Mouse (Mus musculus) ES-CJ7 (cell line): ENCODE data around the gene Racgap1.

ENCODE experiments used
- DNase-seq: peaks from one replicate; pipeline ENCODE4 v3.0.0; 2011; ENCODE audit warnings: low read depth, low spot score

Gene Racgap1

DNA sequence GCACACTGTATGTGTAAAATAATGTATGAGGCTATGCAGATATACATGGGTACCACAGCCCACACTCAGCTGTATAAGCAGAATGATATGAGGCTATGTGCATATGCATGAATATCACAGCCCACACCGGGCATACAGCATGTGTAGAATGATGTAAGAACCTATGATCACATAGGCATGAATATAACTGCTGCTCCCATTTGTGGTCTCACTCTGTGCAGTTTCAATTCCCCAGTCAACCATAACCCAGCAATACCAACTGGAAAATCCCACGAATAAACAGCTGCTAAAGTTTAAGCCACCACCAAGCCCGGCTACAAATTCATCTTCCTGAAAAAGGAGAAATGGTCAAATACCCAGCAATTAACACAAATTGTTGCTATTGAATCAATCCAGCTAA, 32.9 kb downstream of the Racgap1 start:
- DNase-seq: no peak

DNA sequence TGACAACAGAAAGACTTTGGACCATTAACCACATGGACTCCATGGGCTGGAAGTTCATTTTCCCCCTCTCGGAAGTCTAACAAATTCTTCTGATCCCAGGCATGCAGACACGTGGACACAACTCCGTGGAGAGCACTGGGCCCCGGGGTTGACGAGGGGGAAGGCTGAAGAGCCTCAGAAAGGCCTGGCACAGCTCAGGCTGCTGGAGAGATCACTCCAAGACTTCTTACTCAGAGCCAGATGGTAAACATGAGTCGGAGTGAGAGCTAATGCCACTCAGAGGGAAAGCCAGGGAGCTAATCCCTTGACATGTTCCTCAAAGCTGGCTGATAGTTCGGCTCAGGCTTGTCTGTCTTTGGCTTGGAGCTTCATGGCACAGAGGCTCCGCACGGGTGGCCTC, 36.2 kb downstream of the Racgap1 start:
- DNase-seq: no peak

DNA sequence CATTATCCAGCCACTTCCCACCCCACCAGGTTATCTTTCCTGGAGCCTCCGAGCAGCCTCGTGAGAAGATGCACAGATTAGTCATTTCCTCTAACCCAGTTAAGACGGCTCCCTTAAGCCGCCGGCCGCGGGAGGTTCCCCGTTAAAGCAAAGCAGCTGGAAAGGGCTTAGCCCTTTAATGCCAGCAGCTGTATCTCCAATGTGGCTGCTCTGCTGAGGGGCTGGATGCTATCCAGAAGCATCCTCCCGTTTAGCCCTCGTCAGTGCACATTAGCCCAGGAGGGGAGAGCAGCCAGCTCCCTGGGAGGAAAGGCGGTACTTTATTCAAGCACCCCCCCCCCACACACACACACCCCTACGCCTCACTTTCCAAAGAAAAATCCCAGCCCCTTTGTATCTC, 36.7 kb downstream of the Racgap1 start:
- DNase-seq: no peak

DNA sequence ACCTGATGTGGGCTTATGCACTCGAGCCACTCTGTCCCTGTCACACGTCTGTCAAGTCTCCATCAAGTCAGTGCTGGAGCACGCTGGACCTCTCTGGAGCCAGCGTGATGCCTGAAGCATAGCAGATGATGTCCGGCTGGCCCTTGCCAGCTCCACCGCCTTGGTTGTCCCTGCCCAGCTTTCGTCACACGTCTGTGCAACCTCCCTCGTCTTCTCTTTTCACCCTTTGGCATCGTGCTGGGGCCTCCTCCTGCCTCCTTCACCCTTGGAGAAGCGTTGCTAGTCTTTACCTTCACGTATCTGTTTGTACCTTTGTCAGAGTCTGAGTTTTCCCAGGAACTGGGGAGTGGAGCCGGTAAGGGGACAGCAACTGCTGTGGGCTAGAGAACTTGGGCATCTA, 37.2 kb downstream of the Racgap1 start:
- no peak for DNase-seq

DNA sequence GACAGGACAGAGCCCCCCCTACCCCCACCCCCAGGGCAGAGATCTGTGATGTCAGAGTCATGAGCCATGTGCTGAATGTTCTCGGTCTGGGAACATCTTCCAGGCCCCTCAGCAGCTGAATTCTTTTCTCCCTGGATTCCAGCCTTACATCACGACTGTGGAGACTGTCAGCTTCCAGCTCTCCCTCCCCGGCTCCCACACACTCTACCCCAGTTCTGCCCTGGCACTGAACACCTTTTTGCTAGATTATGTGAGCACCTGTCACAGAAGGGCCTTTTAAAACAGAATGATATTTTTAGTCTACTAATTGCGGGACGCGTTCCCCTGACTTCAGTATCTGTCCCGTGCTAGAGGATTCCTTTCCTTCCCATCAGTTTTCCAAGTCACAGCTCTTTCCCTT, 39.9 kb downstream of the Racgap1 start:
- no peak for DNase-seq

DNA sequence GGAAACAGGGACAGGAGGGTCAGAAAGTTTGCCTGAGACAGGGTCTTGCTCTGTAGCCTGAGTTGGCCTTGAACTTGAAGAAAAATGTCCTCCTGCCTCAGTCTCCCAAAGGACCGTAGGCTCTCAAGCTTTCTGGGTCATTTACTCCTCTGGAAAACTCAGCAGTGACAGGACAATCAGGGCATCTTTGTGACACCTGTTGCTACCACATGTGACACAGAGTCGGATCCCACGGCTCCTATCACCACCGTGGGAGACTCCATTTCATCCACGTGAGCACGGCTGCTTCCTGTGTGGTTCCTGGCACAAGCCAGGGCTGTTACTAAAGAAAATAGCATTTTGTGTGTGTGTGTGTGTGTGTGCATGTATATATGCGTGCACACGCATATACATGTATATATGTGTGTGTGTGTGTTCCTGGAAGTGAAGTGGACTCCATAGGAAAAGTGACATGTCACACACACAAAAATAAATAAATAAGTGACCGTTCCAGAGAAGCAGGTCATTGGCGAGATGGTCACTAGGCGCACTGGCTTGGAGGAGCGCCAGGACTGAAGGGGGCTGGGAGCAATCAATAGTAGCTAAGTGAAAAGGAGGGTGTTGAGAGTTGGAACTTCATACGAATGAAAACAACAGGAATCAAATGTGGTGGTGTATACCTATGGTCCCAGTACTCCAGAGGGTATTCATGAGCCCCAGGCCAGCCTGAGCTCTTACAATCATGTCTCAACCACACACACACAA, 42.9 kb downstream of the Racgap1 start:
- DNase-seq: no peak

DNA sequence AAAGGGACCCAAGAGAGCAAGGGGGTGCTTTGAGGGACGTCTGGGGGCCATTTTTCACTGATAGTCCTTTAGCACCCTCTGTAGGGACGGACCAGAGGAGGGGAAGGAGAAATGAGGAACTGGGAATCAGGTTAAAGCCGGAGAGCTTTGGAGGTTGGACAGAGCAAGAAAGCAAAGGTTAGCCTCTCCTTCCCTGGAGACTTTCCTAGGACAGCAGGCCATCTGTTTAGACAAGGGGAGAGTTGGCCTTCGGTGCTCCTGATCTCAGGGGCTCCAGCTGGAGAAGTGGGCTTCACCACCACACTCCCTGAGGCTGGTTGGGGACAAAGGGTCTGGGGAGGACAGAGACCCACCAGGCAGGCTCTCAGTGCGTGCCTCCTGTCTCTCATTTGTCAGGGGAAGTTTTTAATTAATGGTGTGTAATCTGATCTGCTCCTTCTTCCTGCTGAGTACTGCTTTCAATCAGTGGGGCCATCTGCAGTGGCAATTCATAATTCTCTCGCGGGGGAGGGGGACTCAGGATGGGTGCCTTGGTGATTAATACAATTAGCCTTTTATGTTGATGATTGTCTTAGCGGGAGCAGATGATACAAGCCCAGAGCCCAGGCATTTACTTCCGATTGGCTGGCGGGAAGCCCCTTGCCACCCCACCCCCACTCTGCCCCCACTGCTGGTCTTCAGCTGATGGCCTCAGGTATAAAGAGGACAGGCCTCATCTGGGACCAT, 43.9 kb downstream of the Racgap1 start:
- DNase-seq: no peak

DNA sequence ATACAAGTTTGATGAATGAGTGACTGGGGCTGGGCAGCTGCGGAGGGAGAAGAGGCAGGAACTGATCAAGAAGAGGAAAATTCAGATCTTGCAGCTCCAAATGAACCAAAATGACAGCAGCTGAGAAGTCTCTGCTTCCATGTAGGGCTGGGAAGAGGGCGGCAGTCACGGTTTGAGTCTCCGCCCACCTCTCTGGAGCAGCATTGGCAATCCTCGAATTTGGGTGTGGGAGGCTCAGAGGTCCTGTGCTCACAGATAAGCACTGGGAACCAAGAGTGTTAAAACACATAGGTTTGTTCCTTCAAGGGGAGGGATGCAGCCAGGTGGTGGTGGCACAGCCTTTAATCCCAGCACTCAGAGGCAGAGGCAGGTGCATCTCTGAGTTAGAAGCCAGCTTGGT, 44.9 kb downstream of the Racgap1 start:
- no peak for DNase-seq

DNA sequence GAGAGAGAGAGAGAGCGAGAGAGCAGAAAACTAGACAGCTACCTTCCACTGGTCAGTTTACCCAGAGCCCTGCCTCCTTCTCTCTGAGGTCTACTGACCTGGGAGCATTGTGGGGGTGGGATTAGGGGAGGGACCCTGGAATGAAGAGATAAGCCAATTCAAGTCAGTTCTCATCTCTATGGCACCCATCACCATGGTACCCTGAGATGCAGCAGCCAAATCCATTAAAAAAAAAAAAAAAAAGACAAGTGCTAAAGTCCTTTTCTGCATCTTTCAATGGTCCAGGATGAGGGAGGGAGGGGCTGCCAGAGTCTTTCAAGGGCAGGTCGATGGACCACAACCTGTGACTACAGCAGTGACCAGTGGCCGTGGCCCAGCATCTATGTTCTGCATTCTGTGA, 45.9 kb downstream of the Racgap1 start:
- no peak for DNase-seq

DNA sequence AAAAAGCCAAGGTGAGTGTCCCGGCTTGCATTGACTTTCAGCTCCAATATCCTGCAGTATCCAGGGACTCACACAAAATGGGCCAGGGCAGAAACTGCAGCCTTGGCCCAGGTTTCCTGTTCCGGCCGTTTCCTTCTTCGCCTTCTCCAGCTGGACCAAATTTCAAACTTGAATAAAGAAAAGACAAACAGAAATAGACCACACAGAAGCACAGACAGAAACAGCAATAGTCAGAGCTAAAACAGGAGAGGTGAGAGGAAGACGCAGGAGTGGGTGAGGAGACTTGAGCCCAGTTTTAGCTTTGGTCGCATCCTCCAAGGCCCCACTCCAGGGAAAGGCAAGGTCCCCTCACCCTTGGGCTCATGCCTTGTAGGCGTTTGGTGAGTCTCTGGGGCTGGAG, 48.2 kb downstream of the Racgap1 start:
- DNase-seq: no peak

DNA sequence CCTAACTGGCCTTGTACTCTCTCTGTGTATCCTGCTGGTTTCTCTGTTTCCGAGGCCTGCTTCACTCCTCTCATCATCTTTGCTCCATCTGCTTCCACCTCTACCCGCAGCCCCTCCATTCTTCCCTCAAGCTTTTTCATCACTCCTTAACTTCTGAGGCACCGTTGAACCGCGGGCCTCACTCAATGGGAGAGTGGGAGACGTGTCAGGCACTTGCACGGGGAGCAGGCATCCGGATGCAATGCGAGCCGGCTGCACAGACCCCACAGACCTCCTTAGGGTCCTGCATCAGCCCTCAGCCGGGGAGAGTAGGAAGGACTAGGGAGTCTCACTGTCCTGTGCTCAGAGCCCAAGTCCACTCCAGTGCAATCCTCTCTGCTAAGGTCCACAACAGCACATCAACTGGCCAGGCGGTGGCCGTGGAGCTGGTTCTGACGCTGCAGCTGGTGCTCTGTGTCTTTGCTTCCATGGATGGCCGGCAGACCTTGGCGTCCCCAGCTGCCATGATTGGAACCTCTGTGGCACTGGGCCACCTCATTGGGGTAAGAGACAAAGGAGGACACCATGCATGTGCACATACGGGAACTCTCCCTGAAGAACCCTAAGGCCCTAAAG, 49.1 kb downstream of the Racgap1 start:
- DNase-seq: no peak

DNA sequence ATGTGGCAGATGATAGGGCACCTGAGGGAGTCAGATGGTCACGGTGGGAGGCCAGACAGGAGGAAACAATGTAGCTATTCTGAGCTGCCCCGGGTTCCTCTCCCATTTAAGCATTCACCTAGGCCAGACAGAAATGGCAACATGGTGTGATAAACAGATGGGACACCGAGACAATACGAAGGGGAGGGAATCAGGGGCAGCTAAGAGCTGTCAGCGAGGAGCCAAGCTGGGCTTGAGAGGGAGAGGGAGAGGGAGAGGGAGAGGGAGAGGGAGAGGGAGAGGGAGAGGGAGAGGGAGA, 49.7 kb downstream of the Racgap1 start:
- no peak for DNase-seq

DNA sequence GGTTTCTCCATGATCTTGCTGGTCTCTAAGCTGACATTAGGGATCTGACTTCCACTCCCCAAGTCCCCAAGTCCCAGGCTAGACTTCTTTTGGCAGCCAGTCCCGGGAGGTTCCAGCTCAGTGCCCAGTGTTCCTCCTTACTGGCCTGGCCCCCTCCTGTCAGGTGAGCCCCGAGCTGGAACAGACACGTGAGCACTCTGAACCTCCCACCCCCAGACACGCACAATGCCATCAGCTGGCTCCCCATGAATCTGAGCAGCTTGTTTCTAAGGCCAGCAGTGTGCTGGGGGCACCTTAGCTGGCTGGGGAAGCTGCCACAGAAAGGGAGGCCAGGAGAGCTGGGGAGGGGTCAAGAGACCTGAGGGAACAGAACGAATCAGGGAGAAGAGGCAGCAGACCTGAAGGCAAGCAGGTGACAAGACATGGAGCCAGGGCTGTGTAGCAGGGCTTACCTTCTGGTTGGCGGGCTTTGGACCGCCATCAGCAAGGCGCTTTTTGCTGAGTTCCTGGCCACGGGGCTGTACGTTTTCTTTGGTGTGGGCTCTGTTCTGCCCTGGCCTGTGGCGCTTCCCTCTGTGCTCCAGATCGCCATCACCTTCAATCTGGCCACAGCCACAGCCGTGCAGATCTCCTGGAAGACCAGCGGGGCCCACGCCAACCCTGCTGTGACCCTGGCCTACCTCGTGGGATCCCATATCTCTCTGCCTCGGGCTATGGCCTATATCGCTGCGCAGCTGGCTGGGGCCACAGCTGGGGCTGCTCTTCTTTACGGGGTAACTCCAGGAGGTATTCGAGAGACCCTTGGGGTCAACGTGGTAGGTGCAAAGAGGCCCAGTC, 50.3 kb downstream of the Racgap1 start, which contains the start of gene Aqp6:
Gene Aqp6 (plus strand): TSS at position 415 of the 837 bp plus-strand sequence.
- no peak for DNase-seq

DNA sequence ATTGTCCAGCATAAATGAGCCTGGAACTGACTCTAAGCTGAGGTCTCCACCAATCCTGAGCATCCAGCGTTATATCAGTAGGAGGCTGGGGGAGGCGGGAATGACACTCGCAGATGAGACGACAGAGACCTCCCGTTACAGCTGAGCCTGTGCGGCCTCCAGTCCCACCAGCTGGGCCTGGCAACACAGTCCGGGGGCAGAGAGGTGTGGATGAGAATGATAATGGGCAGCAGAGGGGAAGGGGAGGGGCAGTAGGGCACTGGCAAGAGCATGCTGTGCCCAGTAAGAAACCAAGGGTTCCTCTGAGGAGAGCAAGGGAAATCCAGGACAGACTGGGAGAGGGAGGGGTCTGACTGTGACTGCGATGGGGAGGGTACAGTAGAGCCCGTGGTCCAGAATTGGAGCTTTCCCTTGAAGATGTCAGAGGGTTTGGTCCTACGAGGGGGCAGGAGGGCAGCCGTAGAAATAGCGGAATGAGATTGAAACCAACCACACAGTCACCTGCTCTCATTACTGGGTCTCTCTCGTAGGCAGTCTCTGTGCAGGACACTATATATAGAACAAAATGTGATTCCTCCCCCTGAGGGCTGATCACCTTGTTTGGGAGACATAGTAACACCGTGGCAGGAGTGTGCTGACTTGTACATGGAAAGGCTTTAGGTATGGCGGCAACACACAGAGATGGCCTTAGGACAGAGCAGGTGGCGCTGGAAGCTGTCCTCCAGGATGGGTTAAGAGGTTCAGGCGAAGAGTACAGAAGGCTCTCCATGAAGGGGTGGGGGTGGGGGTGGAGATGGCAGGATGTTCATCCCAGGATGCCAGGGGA, 52.0 kb downstream of the Racgap1 start:
- DNase-seq: no peak

DNA sequence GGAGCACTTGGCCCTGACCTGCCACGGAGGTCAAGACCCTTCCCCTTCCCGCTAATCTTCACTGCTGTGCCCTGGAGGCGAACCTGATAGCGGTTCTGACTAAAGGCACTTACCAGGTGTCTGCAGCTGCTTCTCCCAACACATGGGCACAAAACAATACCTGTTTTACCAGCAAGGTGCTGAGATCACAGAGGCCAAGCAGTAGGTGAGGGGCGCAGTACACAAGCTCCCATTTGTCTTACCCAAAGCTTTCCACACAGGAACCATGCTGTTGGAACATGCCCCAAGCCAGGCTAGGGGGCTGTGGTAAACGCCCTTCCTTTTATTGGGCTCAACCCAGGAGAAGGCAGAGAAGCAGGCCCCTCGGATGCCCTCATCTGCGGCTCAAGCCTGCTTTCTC, 53.9 kb downstream of the Racgap1 start:
- DNase-seq: no peak

DNA sequence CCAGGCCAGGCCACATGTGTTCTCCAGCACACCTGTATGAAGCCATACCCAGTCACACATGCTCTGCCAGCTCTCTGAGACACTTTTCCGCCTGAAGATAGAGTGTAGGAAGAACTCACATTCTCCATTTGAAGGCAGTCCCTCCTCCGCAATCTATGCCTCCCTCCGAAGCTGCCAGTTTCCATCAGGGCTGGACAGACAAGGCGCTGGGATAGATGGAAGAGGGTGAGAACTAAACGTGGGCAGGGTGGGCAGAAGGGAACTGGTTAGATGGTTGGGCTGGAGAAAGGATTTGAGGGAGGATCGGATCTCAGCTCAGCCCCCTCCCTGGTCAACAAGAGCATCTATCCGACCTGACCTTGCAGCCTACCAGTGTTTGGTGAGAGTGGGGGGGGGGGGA, 54.6 kb downstream of the Racgap1 start:
- no peak for DNase-seq

DNA sequence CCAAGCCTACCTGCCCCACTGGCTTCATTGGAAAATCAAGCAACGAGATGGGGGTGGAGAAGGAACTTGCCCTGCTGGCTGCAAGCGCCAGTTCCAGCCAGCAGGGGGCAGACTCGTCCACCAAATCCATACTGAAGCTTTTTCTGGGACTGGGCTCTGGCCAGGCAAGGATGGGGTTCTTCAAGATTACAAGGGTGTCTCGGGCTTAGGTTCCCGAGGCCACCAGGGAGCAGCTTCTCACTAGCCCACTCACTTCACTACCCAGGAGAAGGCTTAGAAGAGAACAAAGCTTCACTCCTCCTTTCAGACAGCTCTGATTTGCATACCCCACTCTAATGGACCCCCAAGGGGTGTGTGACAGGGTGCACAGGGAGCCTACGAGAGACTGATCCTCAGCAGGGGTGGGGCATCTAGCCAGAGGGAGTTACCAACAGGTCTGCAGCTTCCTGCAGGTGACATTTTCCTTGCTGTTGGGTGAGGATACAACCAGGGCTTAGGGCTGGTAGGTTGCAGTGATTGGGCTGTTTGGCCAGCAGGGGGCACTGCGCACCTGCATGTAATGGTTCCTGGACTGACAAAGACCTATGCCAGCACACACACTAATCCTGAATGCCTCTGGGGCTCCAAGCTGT, 55.3 kb downstream of the Racgap1 start:
- DNase-seq: peak; percentile 93

DNA sequence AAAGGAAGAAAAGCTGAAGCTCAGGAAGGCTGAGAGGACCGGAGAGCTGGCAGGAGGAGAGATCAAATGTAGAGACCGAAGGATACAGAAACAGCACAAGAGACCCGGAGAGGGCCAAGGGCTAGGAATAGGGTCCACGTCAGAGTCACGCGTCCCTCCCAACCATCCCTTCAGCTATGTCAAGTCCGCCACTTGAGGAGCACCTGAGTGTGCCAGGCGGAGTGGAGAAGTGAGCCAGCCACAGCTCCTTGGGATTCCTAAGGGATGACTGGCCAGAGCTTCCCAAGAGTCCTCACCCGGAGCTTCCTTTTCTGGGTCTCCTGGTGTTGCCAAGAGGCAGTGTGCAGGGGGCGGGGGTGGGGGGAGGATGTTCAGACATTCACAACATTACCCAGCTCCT, 56.5 kb downstream of the Racgap1 start:
- DNase-seq: no peak

DNA sequence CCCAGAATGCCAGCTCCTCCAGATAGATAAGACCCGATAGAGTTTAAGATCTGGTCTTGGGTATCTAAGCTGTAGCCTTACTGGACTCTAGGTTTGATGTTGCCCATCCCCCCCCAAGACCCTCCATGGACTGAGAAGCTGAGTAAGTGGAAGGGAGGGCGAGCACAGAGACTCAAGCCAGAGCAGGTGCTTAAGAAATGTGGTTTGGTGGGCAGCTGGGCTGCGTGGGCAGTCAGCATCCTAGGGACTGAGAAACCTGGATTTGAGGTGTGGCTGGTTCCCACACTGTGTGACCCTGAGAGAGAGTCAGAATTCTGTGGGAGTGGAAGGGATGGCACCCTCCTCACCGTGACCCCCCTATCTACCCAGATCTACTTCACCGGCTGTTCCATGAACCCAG, 58.6 kb downstream of the Racgap1 start:
- no peak for DNase-seq

DNA sequence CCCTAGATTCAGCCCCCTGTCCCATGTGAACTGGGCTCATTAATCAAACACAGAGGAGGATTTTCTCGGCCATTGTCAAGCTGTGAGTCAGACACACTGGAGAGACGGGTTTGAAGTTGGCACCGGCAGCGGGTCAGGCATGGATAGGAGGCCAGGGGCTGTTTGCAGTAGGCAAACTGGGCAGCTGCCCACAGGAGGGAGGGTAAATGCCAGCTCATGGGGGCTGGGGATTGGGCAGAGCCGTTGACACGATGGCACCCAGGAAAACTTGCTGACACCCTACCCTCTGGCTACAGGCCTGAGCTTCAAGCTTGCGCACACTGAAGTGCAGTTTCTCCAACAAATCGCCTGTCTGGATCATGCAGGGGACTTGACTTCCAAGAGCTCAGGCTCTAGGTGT, 59.3 kb downstream of the Racgap1 start:
- no peak for DNase-seq
